Mouse (Mus musculus): ENCODE measurements around the gene Psme1. TPM values are rescaled to one million over a fixed set of nuclear protein-coding genes. Genes with fewer than 3 reads are reported as not detected.

The Psme1 gene
- polyA plus RNA-seq, 1 experiment from 2014 or later = 126 TPM

GRCm38 (mm10) chr14:55598521-55599390 lies 20.8 kb downstream of the Psme1 start:
- no peaks in the 10 kb centered on the region for H3K9me3 ChIP-seq (ENCODE audit: control insufficient read depth, low read length)
- H3K4me1 ChIP-seq (replicated peaks; ENCODE audit: control insufficient read depth, insufficient read depth, low read length) = no peaks in the 10 kb centered on the region
- H3K27me3 ChIP-seq (ENCODE audit: control insufficient read depth, insufficient read depth, low read length) = no peaks in the 10 kb centered on the region
- ATAC-seq (ENCODE audit: low FRiP score) (no peak), DNase-seq (ENCODE audit: low spot score) (no peak)
- 95% methylated on average over 21 of the region's 21 CpGs for WGBS
- no peak overlapping the region for H3K4me3 ChIP-seq (ENCODE audit: low read depth, low read length)
- H3K4me2 ChIP-seq (replicated peaks; ENCODE audit: low read depth, low read length) = no peak overlapping the region
- no peak overlapping the region for H3K27ac ChIP-seq (ENCODE audit: low read depth, low read length)
- H3K9ac ChIP-seq (ENCODE audit: low read depth, low read length) = no peak overlapping the region
- H3K36me3 ChIP-seq (ENCODE audit: control insufficient read depth, insufficient read depth, low read length) = 0 out of 2 replicates have a peak, but pooled peaks cover 4% of the 10 kb centered on the region

DNA sequence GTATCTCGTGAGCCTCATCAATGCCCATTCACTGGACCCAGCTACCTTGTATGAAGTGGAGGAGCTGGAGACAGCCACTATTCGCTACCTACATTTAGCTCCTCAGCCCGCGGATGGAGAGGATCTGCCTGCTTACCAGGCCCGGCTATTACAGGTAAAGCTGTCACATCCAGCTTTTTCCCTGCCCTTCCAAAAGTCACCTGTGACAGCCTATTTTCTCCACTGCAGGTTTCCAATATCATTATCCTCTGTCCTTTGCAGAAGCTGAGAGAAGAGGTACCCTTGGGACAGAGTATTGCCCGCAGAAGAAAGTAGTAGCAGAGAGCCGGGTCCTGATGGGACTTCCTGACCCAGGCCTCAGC lies 25.3 kb downstream of the Psme1 start, which contains the start of gene Irf9:
Gene Irf9 (plus strand): TSS at position 301 of the 362 bp plus-strand sequence.
- H3K9me3 ChIP-seq (ENCODE audit: control insufficient read depth, low read length) = no peaks in the 10 kb centered on the region
- peak within 1 kb of the TSS; percentile 31; the same call in 1 of the 2 replicates for H3K9ac ChIP-seq (ENCODE audit: low read depth, low read length)
- WGBS = 82% methylated on average over 7 of the region's 7 CpGs
- H3K4me3 ChIP-seq (ENCODE audit: low read depth, low read length) = no peak within 1 kb of the TSS
- H3K36me3 ChIP-seq (ENCODE audit: control insufficient read depth, insufficient read depth, low read length) = 0 out of 2 replicates have a peak, but pooled peaks cover 5% of the 10 kb centered on the region
- ATAC-seq (ENCODE audit: low FRiP score) = no peak
- no peaks in the 10 kb centered on the region for H3K4me1 ChIP-seq (replicated peaks; ENCODE audit: control insufficient read depth, insufficient read depth, low read length)
- H3K27ac ChIP-seq (ENCODE audit: low read depth, low read length) = no peak within 1 kb of the TSS
- H3K4me2 ChIP-seq (replicated peaks; ENCODE audit: low read depth, low read length) = no peak within 1 kb of the TSS; the same call in 1 of the 2 replicates
- no peak for DNase-seq (ENCODE audit: low spot score)
- H3K27me3 ChIP-seq (ENCODE audit: control insufficient read depth, insufficient read depth, low read length) = no peaks in the 10 kb centered on the region

DNA sequence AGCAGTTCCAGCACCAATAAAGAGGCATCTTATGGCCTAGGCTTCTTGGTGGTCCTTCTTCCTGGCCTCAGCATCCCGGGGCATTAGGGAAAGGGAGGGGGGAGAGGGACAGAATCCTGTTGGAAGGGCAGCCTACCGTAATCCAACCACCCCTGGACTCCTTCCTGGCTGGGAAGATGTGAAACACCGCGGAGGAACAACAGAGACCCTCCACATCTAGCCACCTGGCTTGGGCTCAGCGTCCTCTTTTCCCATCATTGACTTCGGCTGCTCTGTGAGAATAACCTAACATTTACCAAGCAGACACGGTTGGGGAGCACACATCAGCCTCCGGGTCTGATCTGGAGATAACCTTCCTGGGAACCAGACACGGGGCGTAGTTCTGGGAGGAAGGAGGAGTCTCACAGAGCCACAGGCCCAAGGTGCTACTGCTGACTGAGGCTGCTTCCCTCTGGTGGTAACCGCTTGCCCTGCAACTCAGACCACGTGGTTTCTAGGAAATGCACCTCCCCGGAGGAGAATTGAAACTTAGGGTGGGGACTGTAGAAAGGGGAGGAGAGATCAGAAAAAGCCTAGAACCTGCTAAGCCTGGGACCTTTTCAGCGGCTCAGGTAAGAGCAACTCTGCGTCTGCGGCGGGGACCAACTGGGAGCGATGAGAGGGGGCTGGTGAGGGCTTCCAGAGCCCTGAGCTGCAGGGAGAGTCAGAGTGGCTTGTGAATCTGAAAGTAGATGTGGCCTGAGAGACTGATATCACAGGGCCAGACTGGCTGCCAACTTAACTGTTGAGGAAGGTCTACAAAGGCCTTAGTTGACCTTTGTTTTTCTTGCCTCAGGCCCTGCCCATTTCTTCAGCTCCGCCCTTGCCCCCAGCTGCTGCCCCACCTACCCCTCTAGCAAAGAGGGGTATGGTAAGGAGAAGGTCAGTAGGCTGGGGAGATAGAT lies 26.0 kb downstream of the Psme1 start:
- 19% methylated on average over 19 of the region's 19 CpGs for WGBS
- Histone ChIP-seq H3K9ac (ENCODE audit: low read depth, low read length) (peak overlapping the region; percentile 31; the same call in 1 of the 2 replicates), H3K4me1 (replicated peaks; ENCODE audit: control insufficient read depth, insufficient read depth, low read length) (no peaks in the 10 kb centered on the region), H3K27me3 (ENCODE audit: control insufficient read depth, insufficient read depth, low read length) (no peaks in the 10 kb centered on the region), H3K9me3 (ENCODE audit: control insufficient read depth, low read length) (no peaks in the 10 kb centered on the region), H3K4me3 (ENCODE audit: low read depth, low read length) (no peak overlapping the region), H3K27ac (ENCODE audit: low read depth, low read length) (no peak overlapping the region), H3K36me3 (ENCODE audit: control insufficient read depth, insufficient read depth, low read length) (0 out of 2 replicates have a peak, but pooled peaks cover 5% of the 10 kb centered on the region), H3K4me2 (replicated peaks; ENCODE audit: low read depth, low read length) (no peak overlapping the region; the same call in 1 of the 2 replicates)
- DNase-seq (ENCODE audit: low spot score) (peak; percentile 77), ATAC-seq (ENCODE audit: low FRiP score) (peak; percentile 82)

- Histone ChIP-seq H3K36me3 (ENCODE audit: control insufficient read depth, insufficient read depth, low read length) (0 out of 2 replicates have a peak, but pooled peaks cover 3% of the 10 kb centered on the region), H3K27me3 (ENCODE audit: control insufficient read depth, insufficient read depth, low read length) (no peaks in the 10 kb centered on the region), H3K27ac (ENCODE audit: low read depth, low read length) (no peak overlapping the region), H3K4me2 (replicated peaks; ENCODE audit: low read depth, low read length) (no peak overlapping the region), H3K9ac (ENCODE audit: low read depth, low read length) (no peak overlapping the region), H3K4me3 (ENCODE audit: low read depth, low read length) (no peak overlapping the region), H3K4me1 (replicated peaks; ENCODE audit: control insufficient read depth, insufficient read depth, low read length) (no peaks in the 10 kb centered on the region), H3K9me3 (ENCODE audit: control insufficient read depth, low read length) (no peaks in the 10 kb centered on the region)
- DNase-seq (ENCODE audit: low spot score) = no peak
- 97% methylated on average over 11 of the region's 11 CpGs for WGBS
- no peak for ATAC-seq (ENCODE audit: low FRiP score)
Observed at GRCm38 (mm10) chr14:55604823-55605222, 26.9 kb downstream of the Psme1 start.

DNA sequence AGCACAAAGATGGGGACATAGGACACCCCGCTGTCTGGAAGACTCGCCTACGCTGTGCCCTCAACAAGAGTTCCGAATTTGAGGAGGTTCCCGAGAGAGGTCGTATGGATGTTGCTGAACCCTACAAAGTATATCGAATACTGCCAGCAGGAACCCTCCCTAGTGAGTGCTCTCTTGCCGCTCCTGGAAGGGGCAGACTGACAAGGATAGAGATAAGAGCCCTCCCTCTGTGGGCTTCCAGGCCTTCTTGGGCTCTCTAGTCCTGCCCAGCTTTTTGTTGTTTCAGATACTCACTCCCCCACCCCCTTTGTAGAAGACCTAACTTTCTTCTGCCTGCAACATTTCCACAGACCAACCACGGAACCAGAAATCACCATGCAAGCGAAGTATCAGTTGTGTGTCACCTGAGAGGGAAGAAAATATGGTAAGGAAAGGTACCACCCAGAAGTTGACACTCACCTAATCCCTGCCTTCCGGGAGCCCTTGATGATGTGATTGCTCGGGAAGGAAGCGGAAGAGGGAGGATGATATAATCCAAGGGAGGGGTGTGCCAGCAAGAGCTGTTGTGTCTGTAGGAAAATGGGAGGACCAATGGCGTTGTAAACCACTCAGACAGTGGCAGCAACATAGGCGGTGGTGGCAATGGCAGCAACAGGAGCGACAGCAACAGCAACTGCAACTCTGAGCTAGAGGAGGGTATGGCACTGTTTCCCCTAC lies 28.0 kb downstream of the Psme1 start:
- H3K4me2 ChIP-seq (replicated peaks; ENCODE audit: low read depth, low read length) = no peak overlapping the region
- DNase-seq (ENCODE audit: low spot score) (no peak), ATAC-seq (ENCODE audit: low FRiP score) (no peak)
- H3K9ac ChIP-seq (ENCODE audit: low read depth, low read length) = no peak overlapping the region
- whole genome bisulfite sequencing = 96% methylated on average over 16 of the region's 16 CpGs
- no peak overlapping the region for H3K4me3 ChIP-seq (ENCODE audit: low read depth, low read length)
- H3K9me3 ChIP-seq (ENCODE audit: control insufficient read depth, low read length) = no peaks in the 10 kb centered on the region
- H3K27ac ChIP-seq (ENCODE audit: low read depth, low read length) = no peak overlapping the region
- H3K36me3 ChIP-seq (ENCODE audit: control insufficient read depth, insufficient read depth, low read length) = 0 out of 2 replicates have a peak, but pooled peaks cover 3% of the 10 kb centered on the region
- no peaks in the 10 kb centered on the region for H3K27me3 ChIP-seq (ENCODE audit: control insufficient read depth, insufficient read depth, low read length)
- no peaks in the 10 kb centered on the region for H3K4me1 ChIP-seq (replicated peaks; ENCODE audit: control insufficient read depth, insufficient read depth, low read length)

- ATAC-seq (ENCODE audit: low FRiP score) = no peak
- 94% methylated on average over 6 of the region's 6 CpGs for WGBS
- H3K36me3 ChIP-seq (ENCODE audit: control insufficient read depth, insufficient read depth, low read length) = 0 out of 2 replicates have a peak, but pooled peaks cover 3% of the 10 kb centered on the region
Observed at GRCm38 (mm10) chr14:55608339-55608738, 30.4 kb downstream of the Psme1 start.

GRCm38 (mm10) chr14:55613346-55613745 lies 35.4 kb downstream of the Psme1 start:
- no peaks in the 10 kb centered on the region for H3K36me3 ChIP-seq (ENCODE audit: control insufficient read depth, insufficient read depth, low read length)
- WGBS = 71% methylated on average over 6 of the region's 6 CpGs
- no peak overlapping the region for H3K9ac ChIP-seq (ENCODE audit: low read depth, low read length)
- H3K4me3 ChIP-seq (ENCODE audit: low read depth, low read length) = no peak overlapping the region
- no peaks in the 10 kb centered on the region for H3K9me3 ChIP-seq (ENCODE audit: control insufficient read depth, low read length)
- no peak for DNase-seq (ENCODE audit: low spot score)
- no peak overlapping the region for H3K4me2 ChIP-seq (replicated peaks; ENCODE audit: low read depth, low read length)
- no peak for ATAC-seq (ENCODE audit: low FRiP score)
- no peaks in the 10 kb centered on the region for H3K27me3 ChIP-seq (ENCODE audit: control insufficient read depth, insufficient read depth, low read length)
- no peaks in the 10 kb centered on the region for H3K4me1 ChIP-seq (replicated peaks; ENCODE audit: control insufficient read depth, insufficient read depth, low read length)
- no peak overlapping the region for H3K27ac ChIP-seq (ENCODE audit: low read depth, low read length)

More at GRCm38 (mm10) chr14:55608339-55608738, 30.4 kb downstream of the Psme1 start:
- Histone ChIP-seq H3K4me3 (ENCODE audit: low read depth, low read length) (no peak overlapping the region), H3K27ac (ENCODE audit: low read depth, low read length) (no peak overlapping the region), H3K4me1 (replicated peaks; ENCODE audit: control insufficient read depth, insufficient read depth, low read length) (no peaks in the 10 kb centered on the region), H3K9ac (ENCODE audit: low read depth, low read length) (no peak overlapping the region), H3K9me3 (ENCODE audit: control insufficient read depth, low read length) (no peaks in the 10 kb centered on the region), H3K4me2 (replicated peaks; ENCODE audit: low read depth, low read length) (no peak overlapping the region), H3K27me3 (ENCODE audit: control insufficient read depth, insufficient read depth, low read length) (no peaks in the 10 kb centered on the region)
- DNase-seq (ENCODE audit: low spot score) = no peak

- Histone ChIP-seq H3K9me3 (ENCODE audit: control insufficient read depth, low read length) (no peaks in the 10 kb centered on the region), H3K4me3 (ENCODE audit: low read depth, low read length) (no peak overlapping the region), H3K9ac (ENCODE audit: low read depth, low read length) (no peak overlapping the region), H3K27me3 (ENCODE audit: control insufficient read depth, insufficient read depth, low read length) (no peaks in the 10 kb centered on the region), H3K36me3 (ENCODE audit: control insufficient read depth, insufficient read depth, low read length) (no peaks in the 10 kb centered on the region), H3K4me2 (replicated peaks; ENCODE audit: low read depth, low read length) (no peak overlapping the region), H3K4me1 (replicated peaks; ENCODE audit: control insufficient read depth, insufficient read depth, low read length) (no peaks in the 10 kb centered on the region), H3K27ac (ENCODE audit: low read depth, low read length) (no peak overlapping the region)
- DNase-seq (ENCODE audit: low spot score) (no peak), ATAC-seq (ENCODE audit: low FRiP score) (no peak)
- 83% methylated on average over 7 of the region's 7 CpGs for WGBS
Observed at GRCm38 (mm10) chr14:55614565-55615178, 36.7 kb downstream of the Psme1 start.
